Mouse (Mus musculus): Measurements from ENCODE around the gene Prr3.
A peak's percentile ranks its signal among the peaks of the same experiment; 100 is the strongest.
"Not testable (repeated sequence)": the region's sequence is repeated elsewhere in the genome, so short reads cannot be mapped to it uniquely, and the experiment has no call there.

Gene Prr3

GRCm38 (mm10) chr17:35998545-35999305 is 18.7 kb upstream of the Prr3 start:
- no peak for DNase-seq (ENCODE audit: low spot score)

GRCm38 (mm10) chr17:35997713-35998510 is 17.9 kb upstream of the Prr3 start:
- no peak for DNase-seq (ENCODE audit: low spot score)

- DNase-seq (ENCODE audit: low spot score): peak; percentile 86
These were observed 16.9 kb upstream of the Prr3 start for GRCm38 (mm10) chr17:35996949-35997348.

GRCm38 (mm10) chr17:35994879-35995240 is 14.8 kb upstream of the Prr3 start:
- DNase-seq (ENCODE audit: low spot score): no peak

- no peak for DNase-seq (ENCODE audit: low spot score)
These were observed 14.3 kb upstream of the Prr3 start for GRCm38 (mm10) chr17:35994175-35994878.

GRCm38 (mm10) chr17:35993675-35994074 is 13.6 kb upstream of the Prr3 start:
- DNase-seq (ENCODE audit: low spot score): peak; percentile 34

GRCm38 (mm10) chr17:35991781-35992180 is 11.7 kb upstream of the Prr3 start:
- no peak for DNase-seq (ENCODE audit: low spot score)

GRCm38 (mm10) chr17:35981776-35982175 is 1.7 kb upstream of the Prr3 start:
- no peak for DNase-seq (ENCODE audit: low spot score)

- no peak for DNase-seq (ENCODE audit: low spot score)
These were observed 323 bp upstream of the Prr3 start for GRCm38 (mm10) chr17:35980363-35980754.

- peak; percentile 36 for DNase-seq (ENCODE audit: low spot score)
These were observed 1.1 kb downstream of the Prr3 start for GRCm38 (mm10) chr17:35978811-35979400.

GRCm38 (mm10) chr17:35972131-35972530 is 7.9 kb downstream of the Prr3 start:
- no peak for DNase-seq (ENCODE audit: low spot score)

- DNase-seq (ENCODE audit: low spot score): peak; percentile 98
These were observed 10.3 kb downstream of the Prr3 start, which contains the start of gene Abcf1 for GRCm38 (mm10) chr17:35969418-35970389. Abcf1 (minus strand) TSS chr17:35969761.

GRCm38 (mm10) chr17:35967621-35968020 is 12.4 kb downstream of the Prr3 start:
- DNase-seq (ENCODE audit: low spot score): no peak

GRCm38 (mm10) chr17:35963279-35963678 is 16.8 kb downstream of the Prr3 start:
- no peak for DNase-seq (ENCODE audit: low spot score)

GRCm38 (mm10) chr17:35958533-35959223 is 21.4 kb downstream of the Prr3 start:
- no peak for DNase-seq (ENCODE audit: low spot score)

- no peak for DNase-seq (ENCODE audit: low spot score)
These were observed 25.4 kb downstream of the Prr3 start for GRCm38 (mm10) chr17:35954665-35955064.

GRCm38 (mm10) chr17:35952559-35952958 is 27.5 kb downstream of the Prr3 start:
- not testable (repeated sequence) for DNase-seq (ENCODE audit: low spot score)

GRCm38 (mm10) chr17:35950946-35951345 is 29.1 kb downstream of the Prr3 start:
- DNase-seq (ENCODE audit: low spot score): not testable (repeated sequence)

- no peak for DNase-seq (ENCODE audit: low spot score)
These were observed 40.1 kb downstream of the Prr3 start for GRCm38 (mm10) chr17:35939941-35940340.

GRCm38 (mm10) chr17:35939108-35939507 is 40.9 kb downstream of the Prr3 start:
- no peak for DNase-seq (ENCODE audit: low spot score)
